Mouse (Mus musculus) kidney, postnatal 10 days (tissue): ENCODE measurements at regions not wholly inside any gene's neighbourhood (a gene's known extent, or its start where the extent isn't known, plus 50 kb on each side); places are given as distances from the start of the nearest gene placed in this dataset.

Experiments
- DNase-seq: peaks from one replicate; pipeline ENCODE4 v3.0.0; 2021; ENCODE audit warnings: mixed read lengths

DNA sequence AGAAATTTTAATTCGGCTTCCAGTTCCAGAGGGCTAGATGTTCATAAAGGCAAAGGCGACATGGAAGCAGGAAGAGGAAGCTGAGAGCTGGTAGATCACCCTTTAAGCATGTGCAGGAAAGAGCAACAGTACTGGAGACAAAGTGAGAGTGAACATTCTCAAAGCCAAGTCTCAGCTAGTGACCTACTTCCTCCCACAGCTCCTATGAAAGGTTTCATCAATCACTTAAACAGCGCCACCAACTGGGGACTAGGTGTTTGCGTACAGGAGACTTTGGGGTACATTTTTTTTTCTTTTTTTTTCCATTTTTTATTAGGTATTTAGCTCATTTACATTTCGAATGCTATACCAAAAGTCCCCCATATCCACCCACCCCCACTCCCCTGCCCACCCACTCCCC, 61.7 kb upstream of the Gucy1a1 start:
- DNase-seq, result no peak
